Mouse (Mus musculus): Measurements from ENCODE around the gene Kctd5. TPM values are rescaled to one million over a fixed set of nuclear protein-coding genes. Genes with fewer than 3 reads are reported as not detected.

Gene Kctd5
- polyA plus RNA-seq, 1 experiment from 2014 or later = 68.0 TPM

GRCm38 (mm10) chr17:24015727-24016126 is 57.6 kb downstream of the Kctd5 start:
- Histone ChIP-seq H3K36me3 (ENCODE audit: insufficient read depth, low read length) (no peaks in the 10 kb centered on the region), H3K4me3 (ENCODE audit: low read length) (no peak overlapping the region), H3K4me1 (ENCODE audit: insufficient read depth, low read length) (no peaks in the 10 kb centered on the region), H3K27me3 (ENCODE audit: insufficient read depth, low read length) (no peaks in the 10 kb centered on the region; the same call in 1 of the 2 replicates), H3K9ac (replicated peaks; ENCODE audit: low read length) (no peak overlapping the region), H3K27ac (ENCODE audit: low read length) (no peak overlapping the region), H3K4me2 (replicated peaks; ENCODE audit: low read depth, low read length) (no peak overlapping the region), H3K9me3 (ENCODE audit: low read length) (no peaks in the 10 kb centered on the region)
- WGBS = 34% methylated on average over 14 of the region's 14 CpGs
- ATAC-seq (ENCODE audit: low FRiP score, low TSS enrichment) = no peak

- Histone ChIP-seq H3K27ac (ENCODE audit: low read length) (no peak overlapping the region), H3K9ac (replicated peaks; ENCODE audit: low read length) (no peak overlapping the region), H3K27me3 (ENCODE audit: insufficient read depth, low read length) (no peaks in the 10 kb centered on the region; the same call in 1 of the 2 replicates), H3K9me3 (ENCODE audit: low read length) (no peaks in the 10 kb centered on the region), H3K4me1 (ENCODE audit: insufficient read depth, low read length) (no peaks in the 10 kb centered on the region), H3K36me3 (ENCODE audit: insufficient read depth, low read length) (no peaks in the 10 kb centered on the region), H3K4me2 (replicated peaks; ENCODE audit: low read depth, low read length) (no peak overlapping the region), H3K4me3 (ENCODE audit: low read length) (no peak overlapping the region)
- 83% methylated on average over 5 of the region's 5 CpGs for WGBS
- no peak for ATAC-seq (ENCODE audit: low FRiP score, low TSS enrichment)
Measured at GRCm38 (mm10) chr17:24014433-24014965, 58.8 kb downstream of the Kctd5 start.

GRCm38 (mm10) chr17:24012921-24013320 is 60.4 kb downstream of the Kctd5 start:
- ATAC-seq (ENCODE audit: low FRiP score, low TSS enrichment) = no peak
- no peaks in the 10 kb centered on the region; the same call in 1 of the 2 replicates for H3K27me3 ChIP-seq (ENCODE audit: insufficient read depth, low read length)
- WGBS = 90% methylated on average over 2 of the region's 2 CpGs
- no peak overlapping the region for H3K4me2 ChIP-seq (replicated peaks; ENCODE audit: low read depth, low read length)
- H3K4me3 ChIP-seq (ENCODE audit: low read length) = no peak overlapping the region
- H3K36me3 ChIP-seq (ENCODE audit: insufficient read depth, low read length) = no peaks in the 10 kb centered on the region
- no peak overlapping the region for H3K9ac ChIP-seq (replicated peaks; ENCODE audit: low read length)
- no peak overlapping the region for H3K27ac ChIP-seq (ENCODE audit: low read length)
- no peaks in the 10 kb centered on the region for H3K9me3 ChIP-seq (ENCODE audit: low read length)
- H3K4me1 ChIP-seq (ENCODE audit: insufficient read depth, low read length) = no peaks in the 10 kb centered on the region

GRCm38 (mm10) chr17:24009617-24010016 is 63.7 kb downstream of the Kctd5 start:
- WGBS = 57% methylated on average over 5 of the region's 5 CpGs
- H3K9ac ChIP-seq (replicated peaks; ENCODE audit: low read length) = no peak overlapping the region
- no peak for ATAC-seq (ENCODE audit: low FRiP score, low TSS enrichment)

GRCm38 (mm10) chr17:24008105-24008504 is 65.2 kb downstream of the Kctd5 start:
- 66% methylated on average over 4 of the region's 4 CpGs for WGBS
- ATAC-seq (ENCODE audit: low FRiP score, low TSS enrichment) = no peak
- no peak overlapping the region for H3K4me2 ChIP-seq (replicated peaks; ENCODE audit: low read depth, low read length)
- H3K27ac ChIP-seq (ENCODE audit: low read length) = no peak overlapping the region
- no peaks in the 10 kb centered on the region for H3K36me3 ChIP-seq (ENCODE audit: insufficient read depth, low read length)
- no peaks in the 10 kb centered on the region for H3K27me3 ChIP-seq (ENCODE audit: insufficient read depth, low read length)
- no peaks in the 10 kb centered on the region for H3K4me1 ChIP-seq (ENCODE audit: insufficient read depth, low read length)
- no peak overlapping the region for H3K4me3 ChIP-seq (ENCODE audit: low read length)
- H3K9me3 ChIP-seq (ENCODE audit: low read length) = 0 out of 2 replicates have a peak, but pooled peaks cover 3% of the 10 kb centered on the region
- no peak overlapping the region for H3K9ac ChIP-seq (replicated peaks; ENCODE audit: low read length)

More at GRCm38 (mm10) chr17:24009617-24010016, 63.7 kb downstream of the Kctd5 start:
- 0 out of 2 replicates have a peak, but pooled peaks cover 3% of the 10 kb centered on the region for H3K9me3 ChIP-seq (ENCODE audit: low read length)
- no peak overlapping the region for H3K27ac ChIP-seq (ENCODE audit: low read length)
- no peaks in the 10 kb centered on the region for H3K4me1 ChIP-seq (ENCODE audit: insufficient read depth, low read length)
- no peak overlapping the region for H3K4me3 ChIP-seq (ENCODE audit: low read length)
- H3K36me3 ChIP-seq (ENCODE audit: insufficient read depth, low read length) = no peaks in the 10 kb centered on the region
- H3K4me2 ChIP-seq (replicated peaks; ENCODE audit: low read depth, low read length) = no peak overlapping the region
- H3K27me3 ChIP-seq (ENCODE audit: insufficient read depth, low read length) = no peaks in the 10 kb centered on the region

GRCm38 (mm10) chr17:24007391-24007790 is 65.9 kb downstream of the Kctd5 start:
- no peak overlapping the region for H3K9ac ChIP-seq (replicated peaks; ENCODE audit: low read length)
- no peak overlapping the region for H3K4me3 ChIP-seq (ENCODE audit: low read length)
- H3K27me3 ChIP-seq (ENCODE audit: insufficient read depth, low read length) = no peaks in the 10 kb centered on the region
- no peaks in the 10 kb centered on the region for H3K4me1 ChIP-seq (ENCODE audit: insufficient read depth, low read length)
- 86% methylated on average over 1 of the region's 1 CpGs for WGBS
- H3K4me2 ChIP-seq (replicated peaks; ENCODE audit: low read depth, low read length) = no peak overlapping the region
- 0 out of 2 replicates have a peak, but pooled peaks cover 3% of the 10 kb centered on the region for H3K9me3 ChIP-seq (ENCODE audit: low read length)
- no peaks in the 10 kb centered on the region for H3K36me3 ChIP-seq (ENCODE audit: insufficient read depth, low read length)
- no peak overlapping the region for H3K27ac ChIP-seq (ENCODE audit: low read length)
- ATAC-seq (ENCODE audit: low FRiP score, low TSS enrichment) = no peak

GRCm38 (mm10) chr17:24006930-24007329 is 66.4 kb downstream of the Kctd5 start:
- Histone ChIP-seq H3K36me3 (ENCODE audit: insufficient read depth, low read length) (no peaks in the 10 kb centered on the region), H3K4me3 (ENCODE audit: low read length) (no peak overlapping the region), H3K27ac (ENCODE audit: low read length) (no peak overlapping the region), H3K4me1 (ENCODE audit: insufficient read depth, low read length) (no peaks in the 10 kb centered on the region), H3K4me2 (replicated peaks; ENCODE audit: low read depth, low read length) (no peak overlapping the region), H3K9ac (replicated peaks; ENCODE audit: low read length) (no peak overlapping the region), H3K9me3 (ENCODE audit: low read length) (0 out of 2 replicates have a peak, but pooled peaks cover 3% of the 10 kb centered on the region), H3K27me3 (ENCODE audit: insufficient read depth, low read length) (no peaks in the 10 kb centered on the region)
- ATAC-seq (ENCODE audit: low FRiP score, low TSS enrichment) = no peak
- 52% methylated on average over 2 of the region's 2 CpGs for WGBS

GRCm38 (mm10) chr17:24005049-24005448 is 68.2 kb downstream of the Kctd5 start:
- H3K27ac ChIP-seq (ENCODE audit: low read length) = no peak overlapping the region
- H3K9me3 ChIP-seq (ENCODE audit: low read length) = 0 out of 2 replicates have a peak, but pooled peaks cover 3% of the 10 kb centered on the region
- H3K9ac ChIP-seq (replicated peaks; ENCODE audit: low read length) = no peak overlapping the region
- ATAC-seq (ENCODE audit: low FRiP score, low TSS enrichment) = no peak
- no peak overlapping the region for H3K4me2 ChIP-seq (replicated peaks; ENCODE audit: low read depth, low read length)
- H3K36me3 ChIP-seq (ENCODE audit: insufficient read depth, low read length) = no peaks in the 10 kb centered on the region
- no peaks in the 10 kb centered on the region for H3K4me1 ChIP-seq (ENCODE audit: insufficient read depth, low read length)
- H3K4me3 ChIP-seq (ENCODE audit: low read length) = no peak overlapping the region
- no peaks in the 10 kb centered on the region for H3K27me3 ChIP-seq (ENCODE audit: insufficient read depth, low read length)
- WGBS = 95% methylated on average over 3 of the region's 3 CpGs

GRCm38 (mm10) chr17:24004071-24004665 is 69.1 kb downstream of the Kctd5 start:
- Histone ChIP-seq H3K27ac (ENCODE audit: low read length) (no peak overlapping the region), H3K9me3 (ENCODE audit: low read length) (0 out of 2 replicates have a peak, but pooled peaks cover 3% of the 10 kb centered on the region), H3K9ac (replicated peaks; ENCODE audit: low read length) (no peak overlapping the region), H3K4me3 (ENCODE audit: low read length) (no peak overlapping the region), H3K36me3 (ENCODE audit: insufficient read depth, low read length) (no peaks in the 10 kb centered on the region), H3K27me3 (ENCODE audit: insufficient read depth, low read length) (no peaks in the 10 kb centered on the region), H3K4me2 (replicated peaks; ENCODE audit: low read depth, low read length) (no peak overlapping the region), H3K4me1 (ENCODE audit: insufficient read depth, low read length) (no peaks in the 10 kb centered on the region)
- WGBS = 93% methylated on average over 14 of the region's 14 CpGs
- ATAC-seq (ENCODE audit: low FRiP score, low TSS enrichment) = no peak

- Histone ChIP-seq H3K9ac (replicated peaks; ENCODE audit: low read length) (no peak overlapping the region), H3K27ac (ENCODE audit: low read length) (no peak overlapping the region), H3K9me3 (ENCODE audit: low read length) (0 out of 2 replicates have a peak, but pooled peaks cover 3% of the 10 kb centered on the region), H3K4me3 (ENCODE audit: low read length) (no peak overlapping the region), H3K4me1 (ENCODE audit: insufficient read depth, low read length) (no peaks in the 10 kb centered on the region), H3K4me2 (replicated peaks; ENCODE audit: low read depth, low read length) (no peak overlapping the region), H3K36me3 (ENCODE audit: insufficient read depth, low read length) (no peaks in the 10 kb centered on the region), H3K27me3 (ENCODE audit: insufficient read depth, low read length) (no peaks in the 10 kb centered on the region)
- WGBS = 39% methylated on average over 5 of the region's 5 CpGs
- no peak for ATAC-seq (ENCODE audit: low FRiP score, low TSS enrichment)
Measured at GRCm38 (mm10) chr17:24000404-24000803, 72.9 kb downstream of the Kctd5 start.

Measured in kidney, embryonic 16.5 days (tissue).